ENCODE assay signal across 27 mouse cellular contexts in the genomic region with DNA sequence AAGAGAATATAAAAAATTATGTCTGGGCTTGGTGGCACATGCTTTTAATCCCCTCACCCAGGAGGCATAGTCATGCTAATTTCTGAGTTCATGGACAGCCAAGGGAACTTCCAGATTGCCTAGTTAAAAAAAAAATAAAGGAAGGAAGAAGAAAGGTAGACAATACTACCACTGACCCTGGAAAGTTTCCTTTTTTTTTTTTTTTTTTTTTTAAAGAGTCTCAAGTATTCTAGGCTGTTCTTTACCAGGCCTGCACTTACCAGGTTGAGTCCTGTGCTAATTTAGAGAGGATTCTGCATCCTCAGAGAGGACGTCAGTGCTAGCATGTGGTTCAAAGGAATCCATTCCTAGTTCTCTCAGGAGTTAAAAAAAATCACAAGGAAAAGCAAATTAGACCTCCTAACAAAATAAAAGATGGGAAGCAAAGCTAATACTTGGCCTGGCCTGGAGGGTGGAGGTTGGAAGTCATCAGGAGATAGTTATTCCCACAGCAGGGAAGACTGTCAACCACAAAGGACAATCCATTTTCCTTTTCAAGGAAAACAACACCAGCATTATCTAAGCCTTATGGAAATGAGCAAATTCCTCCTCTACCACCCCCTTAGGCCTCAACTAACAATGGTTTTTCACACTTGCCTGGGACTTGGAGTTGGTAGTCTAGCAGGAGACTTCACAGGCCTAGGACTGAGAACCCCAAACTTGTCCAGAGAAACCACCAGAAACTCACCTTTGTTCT. TPM values are rescaled to one million over a fixed set of nuclear protein-coding genes. Genes with fewer than 3 reads are reported as not detected.
DNase-seq lines count a peak whose midpoint lies in the region; ATAC-seq lines count a peak whose summit lies in the region.
"Had no signal": no experiment of that assay in that cellular context is flagged by ENCODE, and none has a peak within 500 bp of the region (broad histone marks: within the 10 kb centered on the region; RNA-seq: fewer than 3 reads in every experiment).

No protein-coding gene starts in this region.

- intact Hi-C loops in heart, postnatal 25 days (cut with DNase I) = loop anchor here (5.0 kb wide), 2 partner anchors 106 to 496 kb away; no protein-coding TSS in a partner anchor

- no peak for ATAC-seq in heart, embryonic 12.5 days (ENCODE audit: insufficient number of reproducible peaks, low FRiP score)
- no peak for ATAC-seq in neural tube, embryonic 15.5 days (ENCODE audit: low FRiP score)
- ATAC-seq: forebrain, embryonic 15.5 days; hindbrain, embryonic 16.5 days; Patski had no signal

- peak overlapping the region; percentile 33; the same call in 1 of the 2 replicates for H3K27ac ChIP-seq in heart, embryonic 12.5 days (ENCODE audit: poor library complexity, severe bottlenecking)
- no peak overlapping the region for H3K27ac ChIP-seq in neural tube, embryonic 15.5 days (replicated peaks)
- H3K27ac ChIP-seq: embryonic facial prominence, embryonic 13.5 days; forebrain, embryonic 15.5 days; layer of hippocampus, adult 2 months; limb, embryonic 13.5 days had no signal

- H3K36me3 ChIP-seq in heart, embryonic 12.5 days = no peaks in the 10 kb centered on the region
- H3K36me3 ChIP-seq in neural tube, embryonic 15.5 days = no peaks in the 10 kb centered on the region
- H3K36me3 ChIP-seq: embryonic facial prominence, embryonic 13.5 days; forebrain, embryonic 10.5 days; forebrain, embryonic 15.5 days; kidney, embryonic 15.5 days; limb, embryonic 13.5 days had no signal

- H3K4me3 ChIP-seq in heart, embryonic 12.5 days = no peak overlapping the region
- no peak overlapping the region for H3K4me3 ChIP-seq in neural tube, embryonic 15.5 days (replicated peaks)
- H3K4me3 ChIP-seq: layer of hippocampus, adult 2 months had no signal

- peaks cover 11% of the 10 kb centered on the region for H3K4me1 ChIP-seq in heart, embryonic 12.5 days (replicated peaks)
- H3K4me1 ChIP-seq in neural tube, embryonic 15.5 days = peaks cover 24% of the 10 kb centered on the region

- no peak overlapping the region for H3K4me2 ChIP-seq in heart, embryonic 12.5 days
- H3K4me2 ChIP-seq in neural tube, embryonic 15.5 days = no peak overlapping the region

- no peak overlapping the region for H3K9ac ChIP-seq in heart, embryonic 12.5 days
- H3K9ac ChIP-seq in neural tube, embryonic 15.5 days (replicated peaks) = no peak overlapping the region
- H3K9ac ChIP-seq: embryonic facial prominence, embryonic 13.5 days; forebrain, embryonic 15.5 days; kidney, embryonic 15.5 days had no signal

- DNase-seq in heart, postnatal 25 days (ENCODE audit: low spot score) = no peak
- DNase-seq in retina, postnatal 1 day = peak; percentile 20
- DNase-seq in retina, embryonic 14.5 days (ENCODE audit: low spot score) = no peak
- peak; percentile 91 for DNase-seq in ZHBTc4 (ENCODE audit: low read depth, low spot score)
- DNase-seq in cerebellum, adult 9-11 months = no peak
- DNase-seq in cerebellum, adult 9-10 months = no peak
- DNase-seq: adrenal gland, adult 2 months; adrenal gland, postnatal 36 days; cerebellum, adult 2 months; cerebellum, postnatal 36 days; gastrocnemius, postnatal 36 days; heart, postnatal 14 days; kidney, adult 18-20 months; kidney, postnatal 36 days; lung, postnatal 36 days; midbrain, embryonic 14.5 days had no signal

- H3K9me3 ChIP-seq in heart, embryonic 12.5 days (replicated peaks) = no peaks in the 10 kb centered on the region
- no peaks in the 10 kb centered on the region for H3K9me3 ChIP-seq in neural tube, embryonic 15.5 days (replicated peaks)
- H3K9me3 ChIP-seq: embryonic facial prominence, embryonic 13.5 days; forebrain, embryonic 10.5 days; forebrain, embryonic 15.5 days; G1E; kidney, embryonic 15.5 days; limb, embryonic 13.5 days had no signal

- WGBS in heart, embryonic 12.5 days = 67% methylated on average over 1 of the region's 1 CpGs
- WGBS in neural tube, embryonic 15.5 days = 42% methylated on average over 1 of the region's 1 CpGs

- H3K27me3 ChIP-seq in heart, embryonic 12.5 days (replicated peaks) = no peaks in the 10 kb centered on the region
- H3K27me3 ChIP-seq in neural tube, embryonic 15.5 days (replicated peaks) = no peaks in the 10 kb centered on the region
- H3K27me3 ChIP-seq: embryonic facial prominence, embryonic 13.5 days; forebrain, embryonic 15.5 days; kidney, embryonic 15.5 days; limb, embryonic 13.5 days; Patski had no signal

RNA-seq across cellular contexts. Expression of a gene that starts 1.0 kb away (rescaled TPM):
- polyA plus RNA-seq in heart, embryonic 12.5 days (2016; fragmentation: Nextera tagmentation; extraction: Ambion mirVana) = 40.6 TPM in 2 replicates
- total RNA-seq in heart, postnatal 25 days (2021) = 10 to 100 TPM; 32.5 to 33.2 TPM
- polyA plus RNA-seq in neural tube, embryonic 15.5 days (2015; fragmentation: Nextera tagmentation; extraction: Ambion mirVana) = 31.1 and 31.7 TPM in 2 replicates

Comparison
In these comparisons a context has a peak if more than half of its experiments do, and no peak if none do; other contexts are left out.
1. DNase-seq: peak in retina, postnatal 1 day (single experiment) and ZHBTc4 (single experiment); none in heart, postnatal 25 days (single experiment), retina, embryonic 14.5 days (single experiment), cerebellum, adult 9-11 months (single experiment) and cerebellum, adult 9-10 months (single experiment).